Mouse (Mus musculus) heart, embryonic 16.5 days (tissue): ENCODE measurements around the gene Ada. TPM values are rescaled to one million over a fixed set of nuclear protein-coding genes. Genes with fewer than 3 reads are reported as not detected.

Source experiments
- ATAC-seq: fragments of 200-750 bp; cut with Nextera tagmentation; replicated peaks from 2 replicates; pipeline ENCODE4 v1.8.0; 2017; ENCODE audit warnings: moderate number of reproducible peaks; ENCODE audit not compliant: insufficient read depth, low FRiP score; ENCODE audit errors: extremely low read depth
- H3K27ac ChIP-seq: fragments of 300-500 bp; sonication (generic); 2 replicates; pipeline ENCODE4 v1.5.1; 2014; ENCODE audit warnings: mild to moderate bottlenecking, low read length, control low read depth, moderate library complexity
- H3K27me3 ChIP-seq: fragments of 300-500 bp; sonication (generic); 2 replicates; pipeline ENCODE4 v1.6.1; 2014; ENCODE audit warnings: low read length, mixed read lengths; ENCODE audit not compliant: control insufficient read depth, insufficient read depth
- H3K36me3 ChIP-seq: fragments of 300-500 bp; sonication (generic); 2 replicates; pipeline ENCODE4 v1.6.1; 2014; ENCODE audit not compliant: control insufficient read depth, insufficient read depth
- H3K4me1 ChIP-seq: fragments of 300-500 bp; sonication (generic); 2 replicates; pipeline ENCODE4 v1.6.1; 2014; ENCODE audit warnings: low read length, mixed read lengths; ENCODE audit not compliant: control insufficient read depth, insufficient read depth
- H3K4me2 ChIP-seq: fragments of 300-500 bp; sonication (generic); 2 replicates; pipeline ENCODE4 v1.6.1; 2014; ENCODE audit warnings: low read depth, mild to moderate bottlenecking, control low read depth, low read length
- H3K4me3 ChIP-seq: fragments of 300-500 bp; sonication (generic); 2 replicates; pipeline ENCODE4 v1.5.1; 2014; ENCODE audit warnings: mild to moderate bottlenecking, control low read depth, low read length
- H3K9ac ChIP-seq: fragments of 300-500 bp; sonication (generic); 2 replicates; pipeline ENCODE4 v1.6.1; 2014; ENCODE audit warnings: low read length, control low read depth
- H3K9me3 ChIP-seq: fragments of 300-500 bp; sonication (generic); replicated peaks from 2 replicates; pipeline ENCODE4 v1.6.1; 2016; ENCODE audit warnings: low read length; ENCODE audit not compliant: control insufficient read depth
- WGBS: fragments of 180-500 bp; shearing (Covaris S2); extraction: QIAGEN DNeasy Blood & Tissue Kit; methylation state at CpG from one replicate; pipeline ENCODE4 v1.1.7; 2014; 5-methylcytosine and 5-hydroxymethylcytosine counted together
- polyA plus RNA-seq: library from polyadenylated mRNA; unstranded; fragments of >200 nt; fragmentation: Nextera tagmentation; extraction: Ambion mirVana; gene quantifications from 2 replicates; pipeline ENCODE4 v1.2.1, GENCODE M21; 2015

The Ada gene
- polyA plus RNA-seq, 1 experiment from 2014 or later: 10.9 TPM

DNA sequence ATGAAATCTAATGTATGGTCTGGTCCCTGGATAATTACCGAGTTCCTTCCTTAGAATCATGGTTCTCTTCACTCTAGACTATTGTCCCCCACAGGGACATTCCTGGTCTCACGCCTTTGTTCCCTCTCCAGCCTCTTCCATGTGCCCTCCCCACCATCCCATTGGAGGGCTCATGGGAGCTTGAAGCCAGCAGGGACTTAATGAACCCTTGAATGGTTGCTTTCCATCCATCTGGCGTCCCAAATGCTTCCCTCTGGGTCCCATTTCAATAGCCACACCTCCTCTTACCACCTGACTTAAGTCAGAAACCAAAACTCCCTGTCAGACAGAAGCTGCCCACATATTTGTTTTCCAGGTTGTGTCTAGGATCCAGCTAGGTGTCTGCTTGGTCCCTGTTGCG lies 30.4 kb downstream of the Ada start:
- H3K9me3 ChIP-seq: no peaks in the 10 kb centered on the region
- no peak for ATAC-seq
- WGBS: 54% methylated on average over 4 of the region's 4 CpGs
- no peak overlapping the region for H3K9ac ChIP-seq
- peaks cover 10% of the 10 kb centered on the region for H3K36me3 ChIP-seq
- H3K27me3 ChIP-seq: no peaks in the 10 kb centered on the region
- peaks cover 45% of the 10 kb centered on the region for H3K4me1 ChIP-seq
- H3K4me3 ChIP-seq: no peak overlapping the region
- H3K27ac ChIP-seq: peak overlapping the region; percentile 28
- H3K4me2 ChIP-seq: no peak overlapping the region

DNA sequence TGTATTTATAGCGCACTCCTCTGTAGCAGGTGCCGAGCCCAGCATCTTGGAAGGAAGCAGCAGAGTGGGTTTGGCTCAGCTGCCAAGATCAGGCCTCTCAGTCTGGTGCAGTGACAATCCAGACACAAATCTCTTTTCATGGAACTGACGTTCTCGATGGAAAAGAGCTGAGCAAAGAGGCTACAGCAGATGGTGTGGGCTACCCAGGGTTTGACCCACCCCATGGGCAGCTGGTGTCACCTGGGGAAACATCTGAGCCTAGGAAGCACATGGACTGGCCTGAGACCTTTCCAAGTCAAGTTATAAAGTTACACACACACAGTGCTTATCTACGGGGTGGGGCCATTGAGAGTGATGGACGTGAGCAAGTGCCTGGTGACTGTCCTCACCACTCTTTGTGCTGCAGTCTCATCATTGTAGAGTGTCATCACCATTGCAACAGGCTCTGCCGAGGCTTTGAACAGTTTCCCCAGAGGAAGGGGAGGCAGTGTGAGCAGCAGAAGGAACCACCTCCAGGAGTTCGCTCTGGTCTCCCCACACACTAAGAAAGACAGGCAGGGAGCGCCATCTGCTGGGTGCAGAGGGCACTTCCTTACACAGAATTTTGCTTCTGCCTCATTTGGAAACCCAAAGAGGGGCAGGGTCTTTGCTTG lies 31.0 kb downstream of the Ada start:
- no peaks in the 10 kb centered on the region for H3K27me3 ChIP-seq
- 20% methylated on average over 9 of the region's 9 CpGs for WGBS
- peak overlapping the region; percentile 30; the same call in 1 of the 2 replicates for H3K9ac ChIP-seq
- peak; percentile 66 for ATAC-seq
- H3K36me3 ChIP-seq: peaks cover 9% of the 10 kb centered on the region
- H3K9me3 ChIP-seq: no peaks in the 10 kb centered on the region
- H3K4me3 ChIP-seq: no peak overlapping the region
- H3K4me2 ChIP-seq: no peak overlapping the region
- H3K4me1 ChIP-seq: peaks cover 45% of the 10 kb centered on the region
- H3K27ac ChIP-seq: peak overlapping the region; percentile 79

DNA sequence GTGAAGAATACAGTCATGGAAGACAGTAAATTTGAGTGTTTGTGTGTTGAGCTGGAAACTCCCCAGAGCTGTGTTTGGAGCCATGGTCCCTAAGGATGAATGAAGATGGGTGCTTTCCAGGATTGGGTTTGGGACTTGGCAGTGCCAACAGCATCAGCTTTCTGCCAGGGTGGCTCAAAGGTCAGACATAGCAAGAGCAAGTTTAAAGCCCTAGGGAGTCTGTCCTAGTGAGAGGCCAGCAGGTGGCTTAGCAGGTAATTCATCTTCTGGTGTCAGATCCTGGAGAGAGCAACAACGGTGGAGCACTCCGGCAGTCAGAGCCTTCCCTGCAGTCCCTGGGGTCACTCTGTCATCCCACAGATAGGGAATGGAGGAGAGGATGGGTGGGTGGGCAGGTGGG lies 31.5 kb downstream of the Ada start:
- Histone ChIP-seq H3K4me1 (peaks cover 45% of the 10 kb centered on the region), H3K4me3 (no peak overlapping the region), H3K9ac (peak overlapping the region; percentile 7; the same call in 1 of the 2 replicates), H3K27ac (peak overlapping the region; percentile 79), H3K4me2 (no peak overlapping the region), H3K36me3 (peaks cover 4% of the 10 kb centered on the region), H3K27me3 (no peaks in the 10 kb centered on the region), H3K9me3 (no peaks in the 10 kb centered on the region)
- no peak for ATAC-seq
- 43% methylated on average over 2 of the region's 2 CpGs for WGBS

DNA sequence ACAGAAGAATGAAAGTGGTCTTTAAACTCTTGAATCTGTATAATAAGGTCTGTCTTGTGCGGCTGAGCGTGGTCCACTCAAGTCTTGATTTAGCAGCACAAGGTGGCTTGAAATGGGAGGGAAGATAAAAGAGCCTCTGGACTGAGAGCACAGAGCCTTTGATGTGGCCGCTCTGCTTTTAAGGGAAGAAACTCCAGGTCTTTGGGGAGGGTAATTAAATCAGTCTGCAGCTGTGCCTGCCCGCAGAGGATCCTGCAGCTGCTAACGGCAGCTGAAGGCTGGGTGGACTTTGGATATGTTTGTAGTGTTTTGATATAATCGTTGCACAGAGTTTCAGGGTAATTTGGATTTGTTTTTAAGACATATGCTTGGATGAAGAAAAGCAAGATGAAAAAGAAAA lies 33.2 kb downstream of the Ada start:
- Histone ChIP-seq H3K4me3 (peak overlapping the region; percentile 10; the same call in 1 of the 2 replicates), H3K9me3 (no peaks in the 10 kb centered on the region), H3K4me1 (peaks cover 49% of the 10 kb centered on the region), H3K4me2 (peak overlapping the region; percentile 47), H3K27me3 (no peaks in the 10 kb centered on the region), H3K9ac (peak overlapping the region; percentile 69), H3K36me3 (peaks cover 2% of the 10 kb centered on the region), H3K27ac (peak overlapping the region; percentile 93)
- 27% methylated on average over 6 of the region's 6 CpGs for WGBS
- no peak for ATAC-seq

DNA sequence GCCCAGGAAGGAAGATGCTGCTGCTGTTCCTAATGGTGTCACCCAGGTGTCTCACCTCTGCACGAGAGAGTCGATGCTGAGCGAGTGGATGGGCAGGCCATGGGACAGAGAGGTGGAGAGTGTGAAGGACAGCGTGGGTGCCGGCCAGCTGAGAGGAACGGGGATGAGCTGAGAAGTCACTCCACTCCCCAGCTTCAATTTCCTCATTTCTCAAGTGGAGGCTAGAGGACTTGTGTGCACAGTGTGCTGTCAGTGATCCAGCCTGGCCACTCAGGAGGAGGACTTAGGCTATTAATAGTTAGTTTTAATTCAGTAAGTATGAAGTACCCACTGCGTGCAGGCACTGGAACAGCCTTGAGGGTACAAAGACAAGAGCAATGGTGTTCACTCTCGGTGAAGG lies 33.6 kb downstream of the Ada start:
- H3K36me3 ChIP-seq: no peaks in the 10 kb centered on the region
- H3K27me3 ChIP-seq: no peaks in the 10 kb centered on the region
- peak overlapping the region; percentile 93 for H3K27ac ChIP-seq
- H3K9ac ChIP-seq: peak overlapping the region; percentile 69
- ATAC-seq: peak; percentile 59
- H3K4me1 ChIP-seq: peaks cover 52% of the 10 kb centered on the region
- WGBS: 41% methylated on average over 8 of the region's 8 CpGs
- H3K4me2 ChIP-seq: peak overlapping the region; percentile 47
- no peaks in the 10 kb centered on the region for H3K9me3 ChIP-seq
- H3K4me3 ChIP-seq: no peak overlapping the region

DNA sequence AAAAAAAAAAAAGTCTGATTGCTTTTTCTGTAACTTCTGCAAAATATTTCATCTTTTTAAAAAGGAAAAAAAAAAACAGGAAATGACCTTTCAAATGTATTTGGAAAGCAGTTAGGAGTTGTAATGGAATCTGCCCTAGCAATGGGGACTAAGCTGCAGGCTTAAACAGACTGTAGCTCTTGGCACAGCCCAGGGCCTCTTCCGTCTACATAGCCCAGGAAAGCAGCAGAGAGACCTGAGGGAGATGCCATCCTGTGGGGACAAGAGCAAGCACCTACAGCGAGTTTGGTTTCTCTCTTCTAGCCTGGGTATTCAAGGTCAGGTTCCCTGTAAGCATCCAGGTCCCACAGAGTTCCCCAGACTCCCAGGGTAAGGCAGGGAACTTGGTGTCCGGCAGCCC lies 36.7 kb downstream of the Ada start:
- no peak overlapping the region for H3K4me2 ChIP-seq
- no peak for ATAC-seq
- H3K27me3 ChIP-seq: no peaks in the 10 kb centered on the region
- no peak overlapping the region for H3K9ac ChIP-seq
- no peak overlapping the region for H3K4me3 ChIP-seq
- WGBS: 76% methylated on average over 3 of the region's 3 CpGs
- no peaks in the 10 kb centered on the region for H3K36me3 ChIP-seq
- H3K9me3 ChIP-seq: no peaks in the 10 kb centered on the region
- peak overlapping the region; percentile 54; the same call in 1 of the 2 replicates for H3K27ac ChIP-seq
- H3K4me1 ChIP-seq: peaks cover 67% of the 10 kb centered on the region

DNA sequence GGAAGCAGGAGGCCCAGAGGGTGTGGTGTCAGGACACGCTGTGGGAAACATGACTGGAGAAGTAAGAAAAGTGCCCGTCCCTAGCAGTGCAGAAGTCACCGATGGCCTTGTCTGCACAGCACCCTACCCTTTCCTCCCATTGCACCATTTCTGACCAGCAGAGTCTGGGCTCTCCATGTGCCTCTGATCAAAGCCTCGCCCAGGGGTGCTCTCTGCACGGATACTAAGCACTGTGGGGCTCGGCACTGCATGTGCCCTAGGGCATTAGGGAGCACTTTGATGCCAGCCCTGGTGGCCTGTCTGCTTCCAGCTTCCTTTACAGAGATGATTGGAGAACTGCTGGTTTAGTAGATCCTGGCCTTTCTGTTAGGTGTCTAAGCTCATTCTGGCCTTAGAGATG lies 37.2 kb downstream of the Ada start:
- H3K9ac ChIP-seq: peak overlapping the region; percentile 61
- H3K27ac ChIP-seq: peak overlapping the region; percentile 77
- ATAC-seq: no peak
- H3K36me3 ChIP-seq: no peaks in the 10 kb centered on the region
- H3K27me3 ChIP-seq: no peaks in the 10 kb centered on the region
- no peak overlapping the region for H3K4me2 ChIP-seq
- 67% methylated on average over 6 of the region's 6 CpGs for WGBS
- no peaks in the 10 kb centered on the region for H3K9me3 ChIP-seq
- H3K4me1 ChIP-seq: peaks cover 70% of the 10 kb centered on the region
- H3K4me3 ChIP-seq: no peak overlapping the region

DNA sequence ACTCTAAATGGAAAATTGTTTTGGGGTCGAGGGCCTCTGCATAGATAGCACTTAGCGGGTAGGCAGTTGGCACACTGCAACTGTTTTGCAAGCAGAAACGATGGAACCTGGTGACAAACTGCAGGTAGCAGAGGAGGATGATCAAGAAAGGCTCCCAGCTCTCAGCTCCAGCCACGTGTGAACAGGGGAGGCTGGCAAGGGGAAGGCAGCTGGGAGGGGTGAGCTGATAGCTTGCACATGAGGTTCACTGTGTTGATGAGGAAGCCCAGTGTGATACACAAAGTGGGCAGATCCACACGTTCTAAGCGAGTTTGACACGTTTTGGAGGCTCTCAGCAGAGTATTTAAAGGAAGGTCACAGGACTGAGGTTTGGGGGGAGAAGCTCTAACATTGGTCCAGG lies 37.6 kb downstream of the Ada start:
- 30% methylated on average over 7 of the region's 7 CpGs for WGBS
- H3K4me3 ChIP-seq: no peak overlapping the region
- H3K4me1 ChIP-seq: peaks cover 70% of the 10 kb centered on the region
- peak overlapping the region; percentile 77 for H3K27ac ChIP-seq
- peak overlapping the region; percentile 61 for H3K9ac ChIP-seq
- no peaks in the 10 kb centered on the region for H3K36me3 ChIP-seq
- no peak overlapping the region for H3K4me2 ChIP-seq
- ATAC-seq: no peak
- H3K9me3 ChIP-seq: no peaks in the 10 kb centered on the region
- H3K27me3 ChIP-seq: no peaks in the 10 kb centered on the region

DNA sequence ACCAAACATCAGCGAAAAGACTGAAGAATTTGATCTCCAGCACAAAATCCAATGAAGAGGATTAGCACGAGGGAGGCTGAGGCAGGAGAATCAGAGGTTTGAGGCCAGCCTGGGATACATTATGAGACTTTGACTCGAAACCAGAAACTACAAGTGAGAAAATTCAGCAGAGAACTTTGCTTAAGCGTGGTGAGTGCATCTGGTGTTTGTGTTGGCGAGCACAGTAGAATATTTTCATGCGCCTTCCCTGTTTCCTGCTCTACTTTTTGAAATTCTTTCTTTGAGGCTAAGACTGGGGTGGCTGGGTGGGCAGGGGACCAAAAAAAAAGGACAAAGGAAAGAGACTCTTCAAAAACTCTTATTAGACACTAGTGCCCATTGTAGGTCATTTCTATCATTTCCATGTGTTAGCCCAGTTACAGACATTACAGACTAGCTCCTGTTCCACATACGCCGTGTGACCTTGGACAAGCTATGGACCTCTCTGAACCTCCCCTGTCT lies 38.6 kb downstream of the Ada start:
- peak overlapping the region; percentile 77 for H3K27ac ChIP-seq
- no peaks in the 10 kb centered on the region for H3K9me3 ChIP-seq
- no peak overlapping the region for H3K4me3 ChIP-seq
- no peaks in the 10 kb centered on the region for H3K36me3 ChIP-seq
- 79% methylated on average over 8 of the region's 8 CpGs for WGBS
- H3K4me1 ChIP-seq: peaks cover 59% of the 10 kb centered on the region
- H3K9ac ChIP-seq: peak overlapping the region; percentile 61; the same call in 1 of the 2 replicates
- no peaks in the 10 kb centered on the region for H3K27me3 ChIP-seq
- H3K4me2 ChIP-seq: no peak overlapping the region
- ATAC-seq: no peak
